Mouse (Mus musculus): ENCODE data around the gene Nol11. TPM values are rescaled to one million over a fixed set of nuclear protein-coding genes. Genes with fewer than 3 reads are reported as not detected.

Gene Nol11
- total RNA-seq, 2 experiments from 2014 or later, result 13.6 to 15.4 TPM

DNA sequence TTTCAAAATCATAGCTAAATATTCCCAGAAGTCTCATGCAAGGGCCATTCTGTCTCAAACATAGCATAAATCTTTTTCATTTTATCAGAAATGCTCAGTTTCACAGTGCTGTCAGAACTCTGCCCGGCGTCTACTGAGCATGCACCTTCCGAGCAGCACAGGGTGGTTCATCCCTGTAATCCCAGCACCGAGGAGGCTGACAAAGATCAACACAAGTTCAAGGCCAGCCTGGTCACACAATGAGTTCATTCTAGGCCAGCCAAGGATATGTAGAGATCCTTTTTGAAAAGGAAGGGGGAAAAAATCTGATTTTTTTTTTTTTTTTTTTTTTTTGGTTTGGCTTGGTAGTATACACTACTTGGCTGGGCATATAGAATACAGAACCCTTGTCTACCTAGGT is 64.2 kb downstream of the Nol11 start:
- TF ChIP-seq CTCF (IDR thresholded peaks at IDR 0.05), result no peak
- Histone ChIP-seq H3K4me3 (no peak overlapping the region; the same call in 1 of the 2 replicates), H3K27ac (peak overlapping the region; percentile 61)
- intact Hi-C loops (cut with DNase I), result no loop called here
- no peak for DNase-seq

DNA sequence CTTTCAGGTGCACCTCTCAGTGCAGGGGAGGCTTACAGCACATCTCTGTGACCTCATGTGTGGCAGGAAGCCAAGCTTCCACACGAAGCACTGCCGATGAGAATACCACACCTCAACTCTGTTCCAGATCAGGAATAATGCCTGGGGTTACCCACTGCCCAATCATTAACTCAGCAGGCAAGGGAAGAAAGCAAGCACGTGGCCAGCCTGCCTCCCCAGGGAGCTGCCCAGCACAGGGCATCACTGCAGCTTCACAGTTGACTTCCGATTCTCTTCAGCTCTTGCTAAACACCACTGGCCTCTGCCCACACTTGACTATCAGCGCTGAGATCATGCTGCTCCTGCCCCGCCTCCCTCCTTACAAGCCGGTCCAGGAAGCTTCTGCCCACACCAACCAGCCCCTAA is 64.9 kb downstream of the Nol11 start:
- peak; percentile 70 for DNase-seq
- H3K27ac ChIP-seq, result peak overlapping the region; percentile 61
- peak overlapping the region; percentile 39 for H3K4me3 ChIP-seq
- intact Hi-C loops (cut with DNase I), result no loop called here
- TF ChIP-seq CTCF (IDR thresholded peaks at IDR 0.05), result no peak

DNA sequence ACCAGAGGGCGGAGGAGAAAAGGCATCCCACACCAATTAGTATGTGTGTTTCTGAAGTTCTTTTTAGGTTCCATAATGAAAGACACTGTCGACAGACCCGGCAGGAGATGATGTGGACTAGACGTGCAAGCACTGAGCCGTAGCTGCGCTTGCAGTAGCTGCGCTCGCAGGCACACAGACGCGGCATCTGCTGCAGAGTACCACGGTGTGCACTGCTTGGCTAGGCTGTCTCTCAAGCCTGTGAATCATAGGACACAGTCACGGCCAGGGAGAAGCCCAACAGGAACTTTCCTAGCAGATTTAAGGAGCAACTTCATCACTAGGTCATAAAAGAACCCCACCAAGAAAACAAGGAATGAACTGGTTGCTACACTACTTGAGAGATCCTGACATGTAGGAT is 71.4 kb downstream of the Nol11 start:
- intact Hi-C loops (cut with DNase I), result no loop called here
- Histone ChIP-seq H3K27ac (no peak overlapping the region), H3K4me3 (no peak overlapping the region; the same call in 1 of the 2 replicates)
- no peak for TF ChIP-seq CTCF (IDR thresholded peaks at IDR 0.05)
- peak; percentile 31 for DNase-seq

Other genes with a start within 250 kb of the Nol11 start
- gene Kpna2, start 189.8 kb downstream of the Nol11 start, total RNA-seq (2021), result 10 to 100 TPM; 13.2 to 16.2 TPM
- gene 1810010H24Rik, start 163.7 kb downstream of the Nol11 start, total RNA-seq (2021), result 1 to 10 TPM in 1 of 2 experiments, under 1 TPM in 1; 0.86 to 1.3 TPM
- 10 to 100 TPM; 22.4 to 24.2 TPM for gene Bptf, start 57.3 kb downstream of the Nol11 start, total RNA-seq (2021)

All from gastrocnemius, adult 2 months (tissue).